Mouse (Mus musculus): ENCODE results near the gene Fam83e.
A peak's percentile ranks its signal among the peaks of the same experiment; 100 is the strongest.

DNA sequence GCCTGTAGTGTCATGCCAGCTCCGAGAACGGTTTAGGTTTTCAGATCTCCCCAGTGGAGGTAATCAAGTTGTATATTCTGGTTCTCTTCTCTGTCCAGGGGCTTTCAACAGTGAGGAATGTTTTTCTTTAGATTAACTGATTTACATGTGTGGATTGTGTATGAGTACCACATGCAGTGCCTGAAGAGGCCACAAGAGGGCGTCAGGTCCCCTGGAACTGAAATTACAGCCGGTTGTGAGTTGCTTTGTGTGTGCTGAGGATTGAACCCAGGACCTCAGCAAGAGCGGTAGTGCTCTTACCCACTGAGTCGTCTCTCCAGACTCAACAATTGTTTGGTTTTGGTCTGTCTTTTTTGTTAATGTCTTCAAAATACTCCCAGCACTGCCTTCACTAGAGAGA, 25.5 kb downstream of the Fam83e start:
- no peak for TF ChIP-seq POLR2A (IDR thresholded peaks at IDR 0.05; ENCODE audit: borderline replicate concordance, extremely low read depth, low read depth, low read length)
- TF ChIP-seq CTCF (IDR thresholded peaks at IDR 0.05; ENCODE audit: insufficient read depth, low read length): peak; percentile 22; the same call in 1 of the 2 replicates
